Mouse (Mus musculus) CH12.LX (cell line): Measurements from ENCODE around the gene Popdc2. TPM values are rescaled to one million over a fixed set of nuclear protein-coding genes. Genes with fewer than 3 reads are reported as not detected.

Experiments
- DNase-seq: peaks from one replicate; pipeline ENCODE4 v3.0.0-alpha.2; 2013; ENCODE audit errors: extremely low read depth
- H3K27ac ChIP-seq: 2 replicates; pipeline ENCODE4 v1.5.1; 2012; ENCODE audit warnings: low read depth, mild to moderate bottlenecking, control low read depth, moderate library complexity; ENCODE audit not compliant: insufficient read depth
- H3K27me3 ChIP-seq: replicated peaks from 2 replicates; pipeline ENCODE3; 2012; ENCODE audit warnings: inconsistent platforms
- H3K36me3 ChIP-seq, 2 experiments: replicated peaks in 1 of 2; 2 replicates each; pipeline versions ENCODE3 to v1.6.1; 2012; ENCODE audit warnings: inconsistent platforms in 1 of 2, low read length in 1 of 2, mild to moderate bottlenecking in 1 of 2, mixed read lengths in 1 of 2, moderate library complexity in 1 of 2; ENCODE audit not compliant: control insufficient read depth in 1 of 2, insufficient read depth in 1 of 2
- H3K4me1 ChIP-seq, 2 experiments: 2 replicates each; pipeline ENCODE4 v1.6.1; 2012; ENCODE audit warnings: inconsistent platforms in 1 of 2, moderate library complexity in 1 of 2; ENCODE audit not compliant: insufficient read depth in 2 of 2, control insufficient read depth in 1 of 2
- H3K4me2 ChIP-seq: 2 replicates; pipeline ENCODE4 v1.6.1; 2012; ENCODE audit warnings: low read depth, mild to moderate bottlenecking, control low read depth; ENCODE audit not compliant: poor library complexity, insufficient read depth, severe bottlenecking
- H3K4me3 ChIP-seq, 3 experiments: fragments of 150-350 bp in 1 of 3; sonication (generic) in 1 of 3; replicated peaks in 1 of 3; 2 replicates each; pipeline versions ENCODE3 to v1.5.1; 2011 to 2012; ENCODE audit warnings: low read depth in 2 of 3, low read length in 2 of 3, mild to moderate bottlenecking in 2 of 3, moderate library complexity in 2 of 3, control low read depth in 1 of 3, improper control_type of control experiment in 1 of 3, inconsistent platforms in 1 of 3, mixed read lengths in 1 of 3; ENCODE audit not compliant: poor library complexity in 1 of 3
- H3K79me2 ChIP-seq: replicated peaks from 2 replicates; pipeline ENCODE4 v1.6.1; 2012; ENCODE audit warnings: mild to moderate bottlenecking, moderate library complexity; ENCODE audit not compliant: control insufficient read depth, poor library complexity, insufficient read depth, severe bottlenecking; ENCODE audit errors: extremely low read depth
- H3K9ac ChIP-seq: 2 replicates; pipeline ENCODE4 v1.6.1; 2012; ENCODE audit warnings: low read depth, mild to moderate bottlenecking, control low read depth, moderate library complexity; ENCODE audit not compliant: insufficient read depth
- H3K9me3 ChIP-seq: replicated peaks from 2 replicates; pipeline ENCODE3; 2012; ENCODE audit warnings: low read length, inconsistent platforms, mixed read lengths
- BHLHE40 ChIP-seq: IDR thresholded peaks from 2 replicates; pipeline ENCODE4 v1.6.1; 2011; ENCODE audit warnings: mild to moderate bottlenecking, low read depth, low read length, improper control_type of control experiment
- CHD2 ChIP-seq: IDR thresholded peaks from 2 replicates; pipeline ENCODE4 v1.6.1; 2011; ENCODE audit warnings: low read length, improper control_type of control experiment
- CTCF ChIP-seq, 2 experiments: IDR thresholded peaks in 1 of 2; conservative IDR thresholded peaks in 1 of 2; 2 replicates each; pipeline ENCODE4 v1.5.1; 2011 to 2012; ENCODE audit warnings: low read depth in 2 of 2, low read length in 2 of 2, improper control_type of control experiment in 1 of 2, inconsistent platforms in 1 of 2, mild to moderate bottlenecking in 1 of 2, moderate library complexity in 1 of 2
- E2F4 ChIP-seq: IDR thresholded peaks from 2 replicates; pipeline ENCODE4 v1.6.1; 2011; ENCODE audit warnings: low read depth, low read length, improper control_type of control experiment; ENCODE audit not compliant: insufficient replicate concordance
- ELF1 ChIP-seq: IDR thresholded peaks from 2 replicates; pipeline ENCODE4 v1.6.1; 2014; ENCODE audit warnings: low read depth, mild to moderate bottlenecking, inconsistent platforms, low read length, improper control_type of control experiment
- EP300 ChIP-seq: IDR thresholded peaks from 2 replicates; pipeline ENCODE4 v1.6.1; 2011; ENCODE audit warnings: low read length, improper control_type of control experiment
- ETS1 ChIP-seq: conservative IDR thresholded peaks from 2 replicates; pipeline ENCODE4 v1.6.1; 2012; ENCODE audit warnings: low read depth, mild to moderate bottlenecking, inconsistent platforms, low read length, improper control_type of control experiment, moderate library complexity
- GABPA ChIP-seq: IDR thresholded peaks from 2 replicates; pipeline ENCODE4 v1.6.1; 2012; ENCODE audit warnings: low read depth, low read length, improper control_type of control experiment, inconsistent platforms; ENCODE audit not compliant: insufficient replicate concordance
- HCFC1 ChIP-seq: IDR thresholded peaks from 2 replicates; pipeline ENCODE4 v1.6.1; 2012; ENCODE audit warnings: low read depth, mild to moderate bottlenecking, inconsistent platforms, low read length, improper control_type of control experiment
- JUN ChIP-seq: IDR thresholded peaks from 2 replicates; pipeline ENCODE4 v1.6.1; 2011; ENCODE audit warnings: low read depth, mild to moderate bottlenecking, low read length, improper control_type of control experiment, moderate library complexity; ENCODE audit not compliant: insufficient read depth
- JUND ChIP-seq: conservative IDR thresholded peaks from 2 replicates; pipeline ENCODE4 v1.6.1; 2011; ENCODE audit warnings: low read depth, low read length, improper control_type of control experiment
- KAT2A ChIP-seq: IDR thresholded peaks from 2 replicates; pipeline ENCODE4 v1.6.1; 2012; ENCODE audit warnings: low read length, improper control_type of control experiment, inconsistent platforms; ENCODE audit not compliant: insufficient replicate concordance
- MAFK ChIP-seq: IDR thresholded peaks from 2 replicates; pipeline ENCODE4 v1.6.1; 2011; ENCODE audit warnings: low read length, improper control_type of control experiment; ENCODE audit not compliant: insufficient replicate concordance
- MAX ChIP-seq: IDR thresholded peaks from 2 replicates; pipeline ENCODE4 v1.6.1; 2011; ENCODE audit warnings: low read length, improper control_type of control experiment
- MAZ ChIP-seq: IDR thresholded peaks from 2 replicates; pipeline ENCODE4 v1.6.1; 2012; ENCODE audit warnings: low read depth, mild to moderate bottlenecking, inconsistent platforms, low read length, improper control_type of control experiment, moderate library complexity
- MXI1 ChIP-seq: IDR thresholded peaks from 2 replicates; pipeline ENCODE4 v1.6.1; 2011; ENCODE audit warnings: mild to moderate bottlenecking, low read depth, low read length, improper control_type of control experiment
- MYC ChIP-seq: IDR thresholded peaks from 2 replicates; pipeline ENCODE4 v1.6.1; 2011; ENCODE audit warnings: low read depth, mild to moderate bottlenecking, improper control_type of control experiment, low read length
- NELFE ChIP-seq: IDR thresholded peaks from 2 replicates; pipeline ENCODE4 v1.6.1; 2011; ENCODE audit warnings: low read depth, low read length, improper control_type of control experiment
- NRF1 ChIP-seq: IDR thresholded peaks from 2 replicates; pipeline ENCODE4 v1.6.1; 2014; ENCODE audit warnings: low read depth, mild to moderate bottlenecking, inconsistent platforms, low read length, improper control_type of control experiment, moderate library complexity
- PAX5 ChIP-seq: IDR thresholded peaks from 2 replicates; pipeline ENCODE4 v1.6.1; 2012; ENCODE audit warnings: low read length, inconsistent platforms, mixed read lengths
- POLR2A ChIP-seq: IDR thresholded peaks from 2 replicates; pipeline ENCODE4 v1.6.1; 2011; ENCODE audit warnings: low read depth, mild to moderate bottlenecking, improper control_type of control experiment, low read length
- POLR2AphosphoS2 ChIP-seq: IDR thresholded peaks from 2 replicates; pipeline ENCODE4 v1.6.1; 2011; ENCODE audit warnings: low read depth, low read length, improper control_type of control experiment
- RAD21 ChIP-seq: IDR thresholded peaks from 2 replicates; pipeline ENCODE4 v1.6.1; 2011; ENCODE audit warnings: low read depth, mild to moderate bottlenecking, low read length, improper control_type of control experiment, moderate library complexity
- SIN3A ChIP-seq: IDR thresholded peaks from 2 replicates; pipeline ENCODE4 v1.6.1; 2012; ENCODE audit warnings: low read length, improper control_type of control experiment, inconsistent platforms
- SMC3 ChIP-seq: IDR thresholded peaks from 2 replicates; pipeline ENCODE4 v1.6.1; 2011; ENCODE audit warnings: low read depth, low read length, improper control_type of control experiment
- TBP ChIP-seq: conservative IDR thresholded peaks from 2 replicates; pipeline ENCODE4 v1.6.1; 2011; ENCODE audit warnings: low read depth, low read length, improper control_type of control experiment
- TCF12 ChIP-seq: IDR thresholded peaks from 2 replicates; pipeline ENCODE4 v1.6.1; 2014; ENCODE audit warnings: low read depth, mild to moderate bottlenecking, inconsistent platforms, low read length, improper control_type of control experiment
- UBTF ChIP-seq: IDR thresholded peaks from 2 replicates; pipeline ENCODE4 v1.6.1; 2012; ENCODE audit warnings: low read depth, mild to moderate bottlenecking, inconsistent platforms, low read length, improper control_type of control experiment, moderate library complexity
- USF2 ChIP-seq: conservative IDR thresholded peaks from 2 replicates; pipeline ENCODE4 v1.6.1; 2011; ENCODE audit warnings: low read depth, low read length, improper control_type of control experiment
- ZKSCAN1 ChIP-seq: IDR thresholded peaks from 2 replicates; pipeline ENCODE4 v1.6.1; 2012; ENCODE audit warnings: low read depth, inconsistent platforms, low read length, improper control_type of control experiment, borderline replicate concordance
- ZMIZ1 ChIP-seq: IDR thresholded peaks from 2 replicates; pipeline ENCODE4 v1.6.1; 2012; ENCODE audit warnings: low read depth, mild to moderate bottlenecking, inconsistent platforms, low read length, improper control_type of control experiment
- ZNF384 ChIP-seq: IDR thresholded peaks from 2 replicates; pipeline ENCODE4 v1.6.1; 2012; ENCODE audit warnings: low read depth, low read length, improper control_type of control experiment, inconsistent platforms
- dilution Hi-C: fragments of 300-500 bp; cut with MboI; formaldehyde crosslinking; loops from 2 replicates; pipeline ENCODE4 v1.14.3; 2020; ENCODE audit warnings: low sequenced_read_pairs; ENCODE audit not compliant: extremely low pct_unique_long_range_greater_than_20kb, extremely low pct_ligation_motif_present
- in situ Hi-C: fragments of 300-500 bp; cut with MboI; formaldehyde crosslinking; loops from 3 replicates; pipeline ENCODE4 v1.14.3; 2019; ENCODE audit warnings: low sequenced_read_pairs, low pct_ligation_motif_present, low pct_unique_long_range_greater_than_20kb, mixed read lengths
- polyA plus RNA-seq: library from polyadenylated mRNA; unstranded; fragments of >175 nt; gene quantifications from 2 replicates; pipeline ENCODE4 v1.2.1, GENCODE M21; 2012; ENCODE audit warnings: low read depth; ENCODE audit not compliant: insufficient read length
- total RNA-seq, 2 experiments: library from RNA; depleted of rRNA; stranded (reverse); fragments of 300-350 nt in 1 of 2; fragments of >200 nt in 1 of 2; gene quantifications; 2 replicates each; pipeline ENCODE4 v1.2.3; 2012 to 2014

Gene Popdc2
- total and polyA plus RNA-seq, 3 experiments: 0.17 to 3.6 (median 1.1) TPM

DNA sequence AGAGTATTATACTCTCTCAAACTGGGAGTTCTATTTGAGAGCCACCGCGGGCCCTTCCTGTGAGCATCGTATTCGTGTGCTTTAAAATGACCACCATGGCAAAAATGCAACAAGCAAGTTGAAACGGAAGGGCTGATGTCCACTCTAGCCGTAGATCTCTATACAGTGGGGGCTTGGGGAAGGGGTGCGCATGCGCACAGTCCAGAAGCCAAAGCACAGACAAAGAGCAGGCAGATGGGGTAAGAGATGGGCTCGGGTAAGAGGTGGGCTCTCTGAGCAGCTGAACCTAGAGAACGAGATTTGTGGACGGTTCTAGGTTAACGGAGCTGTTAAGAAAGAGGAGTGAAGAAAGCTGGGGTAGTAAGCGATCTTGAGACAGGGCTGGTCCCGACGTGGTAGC, 37.7 kb upstream of the Popdc2 start:
- dilution Hi-C loops (no loop called here), in situ Hi-C loops (no loop called here)
- no peaks in the 10 kb centered on the region for H3K36me3 ChIP-seq
- no peak for TF ChIP-seq MAZ
- TF ChIP-seq MYC: no peak
- TF ChIP-seq MAFK: no peak
- no peak for TF ChIP-seq GABPA
- TF ChIP-seq JUN: no peak
- no peak for TF ChIP-seq SMC3
- TF ChIP-seq PAX5: no peak
- TF ChIP-seq UBTF: no peak
- TF ChIP-seq ELF1: no peak
- no peak for TF ChIP-seq RAD21
- no peak for DNase-seq
- H3K4me1 ChIP-seq: peaks cover 14 to 29% of the 10 kb centered on the region in 2 experiments
- no peak overlapping the region for H3K9ac ChIP-seq
- no peaks in the 10 kb centered on the region for H3K79me2 ChIP-seq
- H3K27me3 ChIP-seq: no peaks in the 10 kb centered on the region
- H3K4me3 ChIP-seq: no peak overlapping the region
- H3K27ac ChIP-seq: no peak overlapping the region
- no peaks in the 10 kb centered on the region for H3K9me3 ChIP-seq
- H3K4me2 ChIP-seq: no peak overlapping the region

DNA sequence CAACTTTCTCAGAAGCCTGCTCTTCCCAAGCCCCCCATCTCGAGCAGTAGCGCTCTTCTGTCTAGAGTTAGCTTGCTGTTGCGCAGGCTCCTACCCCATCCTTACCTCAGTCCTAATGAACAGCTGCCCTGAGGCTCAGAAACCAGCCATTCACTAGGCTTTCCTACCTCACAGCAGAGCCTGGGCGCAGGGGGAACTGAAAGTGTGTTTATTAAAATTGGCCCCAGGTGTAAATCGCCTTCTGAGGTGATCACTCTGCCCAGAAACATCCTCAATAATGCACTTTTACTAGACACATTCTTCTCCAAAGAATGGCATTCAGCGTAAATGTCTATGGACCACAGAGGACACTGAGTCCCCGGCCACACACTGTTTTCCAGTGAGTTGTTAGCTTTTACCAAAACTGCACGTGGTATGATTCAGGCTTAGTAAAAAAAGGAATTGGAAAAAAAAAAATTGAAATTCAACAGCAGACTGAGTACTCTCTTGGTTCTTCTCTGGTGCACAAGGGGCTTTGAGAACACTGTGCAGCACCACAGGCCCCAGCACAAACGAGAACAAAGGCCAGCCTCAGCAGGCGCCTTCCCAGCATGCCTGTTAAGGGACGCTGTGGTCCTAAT, 35.1 kb upstream of the Popdc2 start:
- H3K9me3 ChIP-seq: no peaks in the 10 kb centered on the region
- in situ Hi-C loops (loop anchor here (25.0 kb wide), 2 partner anchors 385 to 710 kb away; partner anchors contain the start of gene Arhgap31), dilution Hi-C loops (no loop called here)
- H3K4me3 ChIP-seq: no peak overlapping the region
- H3K4me2 ChIP-seq: peak overlapping the region; percentile 24
- H3K4me1 ChIP-seq: peaks cover 14 to 24% of the 10 kb centered on the region in 2 experiments
- no peak overlapping the region for H3K9ac ChIP-seq
- DNase-seq: peak; percentile 72
- no peaks in the 10 kb centered on the region for H3K79me2 ChIP-seq
- no peaks in the 10 kb centered on the region for H3K27me3 ChIP-seq
- H3K36me3 ChIP-seq: no peaks in the 10 kb centered on the region
- no peak overlapping the region for H3K27ac ChIP-seq
- TF ChIP-seq ZNF384 (peak; percentile 83), PAX5 (no peak), CHD2 (no peak), ELF1 (no peak), CTCF (conservative IDR thresholded peaks at IDR 0.05 in 1 of 2, IDR thresholded peaks at IDR 0.05 in 1 of 2; ENCODE audit: low read depth in 2 of 2, low read length in 2 of 2) (no peak), USF2 (no peak), NRF1 (no peak), MAX (peak; percentile 15; the same call in 1 of the 2 replicates), SMC3 (no peak), UBTF (no peak), ETS1 (0 out of 2 replicates have a peak, but pooled peaks have one; percentile 19), NELFE (no peak), TCF12 (peak; percentile 63; the same call in 1 of the 2 replicates), BHLHE40 (peak; percentile 65), E2F4 (no peak), EP300 (peak; percentile 84), GABPA (no peak), MAZ (no peak), JUN (no peak), KAT2A (no peak), ZKSCAN1 (no peak), MYC (no peak), TBP (no peak), POLR2AphosphoS2 (no peak), MXI1 (no peak), HCFC1 (no peak), JUND (no peak), ZMIZ1 (no peak), POLR2A (no peak), SIN3A (no peak), RAD21 (no peak)
